Mouse (Mus musculus): ENCODE measurements at regions not wholly inside any gene's neighbourhood (a gene's known extent, or its start where the extent isn't known, plus 50 kb on each side); places are given as distances from the start of the nearest gene placed in this dataset.

DNA sequence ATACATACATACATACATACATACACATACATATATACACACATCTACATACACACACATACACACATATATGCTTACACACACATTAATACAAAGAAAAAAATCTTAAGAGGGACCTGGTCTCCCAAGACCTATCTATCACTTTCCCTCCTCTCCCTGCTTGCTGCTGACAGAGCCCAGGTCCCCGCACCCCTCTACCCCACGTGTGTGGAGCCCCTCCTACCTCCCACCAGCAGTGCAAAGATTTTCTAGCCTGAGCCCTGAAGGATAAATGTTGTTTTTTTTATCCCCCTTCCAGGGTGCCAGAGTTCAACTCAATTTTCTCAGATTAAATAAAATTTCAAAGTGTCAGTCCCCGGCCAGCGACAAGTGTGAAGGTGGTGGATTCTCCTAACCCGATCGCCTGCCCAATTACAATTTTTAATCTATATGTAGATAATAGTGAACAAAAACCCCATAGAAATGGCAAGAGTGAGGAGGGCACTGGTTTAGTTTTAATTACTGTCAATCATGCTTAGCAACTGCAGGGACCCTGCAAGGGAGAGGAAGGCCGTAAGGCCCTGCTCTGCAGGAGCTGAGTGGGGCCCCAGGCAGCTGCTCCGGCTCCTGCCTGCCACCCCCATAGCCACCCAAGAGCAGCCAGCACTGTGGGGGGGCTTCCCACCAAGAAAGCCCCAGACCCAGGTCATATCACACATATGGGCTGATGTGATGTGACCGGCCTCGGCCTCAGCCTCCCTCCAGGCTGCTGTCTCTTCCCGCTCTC lies 85.7 kb downstream of the Cryba4 start:
- no peak for DNase-seq (ENCODE audit: low spot score in 2 of 2)

- no peak for DNase-seq (ENCODE audit: low spot score in 2 of 2)
These were observed 84.5 kb downstream of the Cryba4 start for GRCm38 (mm10) chr5:112167790-112168189.

- no peak for DNase-seq (ENCODE audit: low spot score in 2 of 2)
These were observed 81.0 kb downstream of the Cryba4 start for GRCm38 (mm10) chr5:112171325-112171724.

GRCm38 (mm10) chr5:112179213-112180057 lies 72.9 kb downstream of the Cryba4 start:
- peak; percentile 20 to 71 for DNase-seq (ENCODE audit: low spot score in 2 of 2)

DNA sequence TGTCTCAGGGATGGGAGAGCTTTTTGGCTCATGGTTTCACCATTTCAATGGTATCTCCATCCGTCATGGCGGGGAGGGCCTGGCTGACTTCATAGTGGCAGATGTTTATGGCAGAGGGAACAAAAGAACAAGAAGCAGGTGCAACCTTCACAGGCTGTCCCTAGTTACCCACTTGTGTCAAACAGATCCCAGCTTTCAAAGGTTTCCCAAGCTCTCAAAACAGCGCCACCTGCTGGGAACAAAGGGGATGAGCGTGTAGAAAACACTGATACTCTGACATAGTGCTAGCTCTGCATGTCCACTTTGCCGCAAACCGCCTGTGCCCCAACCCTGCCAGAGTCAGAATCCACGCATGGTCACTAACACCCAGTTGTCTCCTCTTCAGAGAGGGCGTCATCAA lies 69.5 kb downstream of the Cryba4 start:
- DNase-seq (ENCODE audit: low spot score in 2 of 2): no peak

- no peak for DNase-seq (ENCODE audit: low spot score in 2 of 2)
These were observed 56.7 kb downstream of the Cryba4 start for GRCm38 (mm10) chr5:112195667-112196066.

All from spleen, postnatal 4 days (tissue).